Mouse (Mus musculus): Measurements from ENCODE around the gene D10Jhu81e.
"Not testable (repeated sequence)": the region's sequence is repeated elsewhere in the genome, so short reads cannot be mapped to it uniquely, and the experiment has no call there.

Gene D10Jhu81e

DNA sequence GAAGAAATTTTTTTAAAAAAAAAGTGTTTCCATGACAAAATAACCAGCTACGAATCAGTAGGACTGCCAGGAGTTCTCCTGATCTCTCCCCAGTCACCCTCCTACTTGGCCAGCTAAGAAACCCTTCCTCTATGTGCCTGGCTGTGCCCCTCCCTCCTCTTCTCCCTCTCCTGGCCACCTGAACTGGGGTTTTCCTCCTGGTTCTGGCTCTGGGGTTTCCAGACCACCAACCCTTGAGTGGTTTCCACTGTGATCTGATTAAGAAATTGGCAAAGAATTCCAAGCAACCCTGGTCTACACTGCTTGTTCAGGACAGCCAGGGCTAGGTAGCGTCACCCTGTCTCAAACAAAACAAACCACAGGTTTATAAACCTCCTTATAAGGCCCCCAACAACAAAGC is 40.9 kb downstream of the D10Jhu81e start:
- DNase-seq: no peak

DNA sequence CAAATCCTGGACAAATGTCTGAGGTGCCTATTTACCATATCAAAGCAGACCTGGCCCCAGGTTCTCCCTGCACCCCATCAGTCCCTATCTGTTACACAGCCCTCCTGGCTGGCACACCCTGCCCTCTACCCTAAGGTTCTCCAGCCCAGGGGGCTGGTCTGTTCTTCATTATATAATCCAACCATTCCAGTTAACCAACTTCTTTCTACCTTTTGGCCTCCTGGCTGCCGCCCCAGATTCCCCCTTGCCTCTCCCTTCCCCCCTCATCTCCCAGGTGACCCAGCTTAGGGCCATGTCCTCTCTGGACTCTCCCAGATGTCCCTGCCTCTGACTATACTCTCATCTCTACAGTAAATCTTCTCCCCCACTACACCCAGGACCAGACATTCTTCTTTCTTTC is 41.7 kb downstream of the D10Jhu81e start:
- DNase-seq: no peak

DNA sequence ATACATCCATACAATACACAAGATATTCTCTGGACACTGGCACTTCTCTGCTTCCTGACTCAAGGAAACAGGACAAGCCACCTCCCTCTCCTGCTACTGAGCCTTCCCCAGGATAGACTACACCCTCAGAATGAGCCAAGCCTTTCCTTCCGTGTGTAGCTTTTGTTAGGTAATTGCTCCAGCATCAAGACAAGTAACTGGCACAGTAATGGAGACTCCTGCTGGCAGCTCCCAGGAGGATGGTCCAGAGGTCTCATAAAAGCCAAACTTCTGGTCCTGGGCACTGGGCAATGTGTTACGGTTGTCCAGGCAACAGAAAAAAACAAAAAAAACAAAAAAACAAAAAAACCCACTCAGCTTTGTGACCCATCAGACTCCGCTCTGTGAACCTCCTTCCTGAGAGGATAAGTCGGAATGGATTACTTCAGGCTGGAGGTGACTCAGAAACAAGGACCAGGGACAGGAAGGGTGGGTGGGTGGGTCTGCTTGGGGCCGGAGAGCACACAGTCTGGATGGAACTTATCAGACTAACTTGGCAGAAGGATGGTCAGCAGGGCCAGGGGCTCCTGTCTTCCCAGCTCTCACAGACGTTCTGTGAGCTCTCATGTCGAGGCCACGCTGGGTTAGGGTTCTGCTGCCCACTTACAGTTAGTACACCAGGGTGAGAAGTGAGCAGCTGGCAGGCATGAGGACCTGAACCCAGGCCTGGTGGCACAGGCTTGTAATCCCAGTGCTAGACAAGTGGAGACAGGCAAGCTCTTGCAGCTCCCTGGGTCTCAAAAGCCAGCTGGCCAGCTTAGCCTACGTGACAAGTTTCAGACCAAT is 42.3 kb downstream of the D10Jhu81e start:
- DNase-seq: no peak

DNA sequence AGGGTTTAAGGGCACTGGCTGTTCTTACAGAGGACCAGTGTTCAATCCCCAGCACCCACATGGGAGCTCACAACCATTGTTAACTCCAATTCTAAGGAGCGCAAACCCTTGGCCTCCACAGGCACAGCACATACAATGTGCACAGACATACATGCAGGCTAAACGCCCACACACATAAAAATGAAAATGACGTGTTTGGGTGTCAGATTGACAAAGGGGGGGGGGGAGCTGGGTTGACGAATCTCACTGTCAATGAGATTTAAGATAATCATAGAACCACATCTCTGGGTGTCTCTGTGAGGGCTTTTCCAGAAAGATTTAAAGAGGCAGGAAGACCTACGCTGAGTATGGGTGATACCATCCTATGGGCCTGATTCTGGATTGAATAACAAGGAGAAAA is 43.3 kb downstream of the D10Jhu81e start:
- DNase-seq: no peak

DNA sequence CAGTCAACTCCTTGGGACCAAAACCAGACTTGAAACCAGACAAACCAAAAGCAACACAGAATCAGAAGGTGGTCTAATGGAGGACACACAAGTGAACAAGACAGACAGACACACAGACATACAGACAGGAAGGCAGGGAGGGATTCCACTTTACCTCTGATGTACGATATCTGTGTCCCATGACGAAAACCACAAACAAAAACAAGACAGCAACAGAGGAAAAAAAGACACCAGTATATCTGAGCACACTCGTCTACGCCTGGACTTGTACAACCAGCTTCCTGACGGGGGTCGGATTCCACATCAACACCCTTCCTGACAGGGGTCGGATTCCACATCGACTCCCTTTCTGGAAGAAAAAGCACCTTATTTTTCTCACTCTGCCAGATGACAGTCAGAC is 44.5 kb downstream of the D10Jhu81e start:
- DNase-seq: not testable (repeated sequence)

GRCm38 (mm10) chr10:78124137-78124536 is 45.4 kb downstream of the D10Jhu81e start:
- not testable (repeated sequence) for DNase-seq

DNA sequence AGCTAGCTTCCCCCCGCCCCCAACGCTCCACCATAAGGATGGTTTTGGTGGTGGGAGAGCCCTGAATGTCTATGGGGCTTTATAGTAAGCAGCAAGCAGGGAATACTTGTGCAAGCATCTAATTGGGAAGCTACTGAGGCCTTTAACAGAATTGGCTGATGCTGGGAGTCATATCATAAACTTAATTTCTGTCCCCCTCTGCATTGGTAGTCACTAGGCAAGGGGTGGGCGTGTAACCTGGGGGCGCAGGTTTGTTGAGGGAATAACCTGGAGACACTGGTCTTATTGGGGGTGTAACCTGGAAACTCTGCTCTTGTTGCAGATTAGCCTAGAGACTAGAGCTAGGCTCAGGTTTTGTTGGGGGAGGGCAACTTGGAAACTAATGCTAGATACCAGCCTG is 50.2 kb downstream of the D10Jhu81e start:
- no peak for DNase-seq

DNA sequence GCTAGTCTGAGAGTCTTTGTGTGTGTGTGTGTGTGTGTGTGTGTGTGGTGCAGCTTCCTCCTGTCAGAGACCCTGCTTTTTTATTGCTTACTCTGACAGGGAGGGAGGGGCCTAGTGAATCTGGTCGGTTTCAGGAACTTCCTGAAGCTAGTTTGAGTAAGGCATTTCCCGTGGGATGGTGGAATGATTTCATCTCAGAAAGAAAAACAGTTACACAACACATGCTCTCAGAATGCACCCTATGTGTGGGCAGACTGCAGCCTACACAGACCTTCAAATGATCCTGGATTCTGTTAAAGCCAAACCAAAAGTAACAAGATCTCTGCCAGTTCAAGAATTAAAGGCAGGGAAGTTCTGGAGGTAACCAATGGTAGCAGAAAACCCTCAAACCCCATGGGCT is 54.4 kb downstream of the D10Jhu81e start:
- peak; percentile 20 for DNase-seq

DNA sequence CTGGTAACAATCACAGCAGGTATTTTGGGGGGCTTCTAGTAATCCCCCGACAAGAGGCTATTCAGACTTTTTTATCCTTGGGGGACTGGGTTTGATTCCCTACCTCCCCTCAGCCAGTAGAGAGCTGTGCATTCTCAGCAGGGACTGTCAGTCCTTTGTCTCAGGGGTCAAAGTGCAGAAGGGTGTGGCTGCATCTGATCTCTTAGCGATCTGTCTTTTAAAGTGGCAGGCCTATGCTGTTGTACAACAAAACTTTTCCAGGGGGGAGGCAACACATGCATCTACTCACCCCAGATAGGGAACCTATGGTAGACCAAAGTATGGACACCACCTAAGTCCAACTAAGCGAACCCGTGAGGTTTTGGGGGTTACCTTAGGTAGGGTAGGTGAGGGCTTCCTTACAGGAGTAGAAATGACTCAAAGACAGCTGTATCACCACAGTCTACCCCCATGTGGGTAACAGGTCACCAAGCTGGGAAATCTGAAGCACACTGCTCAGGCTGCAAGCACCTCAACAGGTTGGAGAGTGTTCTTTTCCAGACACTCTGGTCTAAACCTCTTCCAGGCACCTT is 55.0 kb downstream of the D10Jhu81e start:
- DNase-seq: no peak
